Mouse (Mus musculus) hindbrain, embryonic 14.5 days (tissue): ENCODE data around the gene Cdcp2. TPM values are rescaled to one million over a fixed set of nuclear protein-coding genes. Genes with fewer than 3 reads are reported as not detected.

ENCODE experiments used
- ATAC-seq: fragments of 200-750 bp; cut with Nextera tagmentation; 2 replicates; pipeline ENCODE4 v1.8.0; 2017; ENCODE audit warnings: moderate number of reproducible peaks, mild to moderate bottlenecking, moderate TSS enrichment, moderate library complexity; ENCODE audit not compliant: low FRiP score
- DNase-seq: peaks from one replicate; pipeline ENCODE4 v3.0.0-alpha.2; 2015; ENCODE audit warnings: low spot score
- H3K27ac ChIP-seq: fragments of 300-500 bp; sonication (generic); 2 replicates; pipeline ENCODE4 v1.5.1; 2014; ENCODE audit warnings: mild to moderate bottlenecking, moderate library complexity
- H3K27me3 ChIP-seq: fragments of 300-500 bp; sonication (generic); 2 replicates; pipeline ENCODE4 v1.6.1; 2014; ENCODE audit warnings: mild to moderate bottlenecking, low read length, mixed read lengths; ENCODE audit not compliant: control insufficient read depth, insufficient read depth
- H3K36me3 ChIP-seq: fragments of 300-500 bp; sonication (generic); replicated peaks from 2 replicates; pipeline ENCODE4 v1.6.1; 2014; ENCODE audit not compliant: control insufficient read depth, insufficient read depth
- H3K4me1 ChIP-seq: fragments of 300-500 bp; sonication (generic); replicated peaks from 2 replicates; pipeline ENCODE4 v1.6.1; 2014; ENCODE audit warnings: antibody characterized with exemption, low read length, mixed read lengths; ENCODE audit not compliant: control insufficient read depth, insufficient read depth
- H3K4me2 ChIP-seq: fragments of 300-500 bp; sonication (generic); replicated peaks from 2 replicates; pipeline ENCODE4 v1.6.1; 2014; ENCODE audit warnings: mild to moderate bottlenecking, moderate library complexity
- H3K4me3 ChIP-seq: fragments of 300-500 bp; sonication (generic); replicated peaks from 2 replicates; pipeline ENCODE4 v1.5.1; 2014; ENCODE audit warnings: mild to moderate bottlenecking, low read length
- H3K9ac ChIP-seq: fragments of 300-500 bp; sonication (generic); 2 replicates; pipeline ENCODE4 v1.6.1; 2014
- H3K9me3 ChIP-seq: fragments of 300-500 bp; sonication (generic); 2 replicates; pipeline ENCODE4 v1.6.1; 2016; ENCODE audit warnings: low read length; ENCODE audit not compliant: control insufficient read depth
- WGBS: fragments of 180-500 bp; shearing (Covaris S2); extraction: QIAGEN DNeasy Blood & Tissue Kit; methylation state at CpG from one replicate; pipeline ENCODE4 v1.1.7; 2014; 5-methylcytosine and 5-hydroxymethylcytosine counted together
- polyA plus RNA-seq: library from polyadenylated mRNA; unstranded; fragments of >200 nt; fragmentation: Nextera tagmentation; extraction: Ambion mirVana; gene quantifications from 2 replicates; pipeline ENCODE4 v1.2.1, GENCODE M21; 2014

Gene Cdcp2
- polyA plus RNA-seq, result not detected in 2 replicates

GRCm38 (mm10) chr4:107096841-107097373 is at the start of gene Cdcp2:
Gene Cdcp2 (plus strand): TSS chr4:107096891.
- Histone ChIP-seq H3K27ac (no peak within 1 kb of the TSS), H3K27me3 (no peaks in the 10 kb centered on the region), H3K4me3 (no peak within 1 kb of the TSS), H3K4me2 (no peak within 1 kb of the TSS), H3K36me3 (no peaks in the 10 kb centered on the region), H3K9ac (no peak within 1 kb of the TSS), H3K4me1 (peaks cover 22% of the 10 kb centered on the region), H3K9me3 (no peaks in the 10 kb centered on the region)
- WGBS, result 20% methylated on average over 16 of the region's 16 CpGs
- DNase-seq, result no peak
- ATAC-seq, result no peak

GRCm38 (mm10) chr4:107047806-107048205 is 48.9 kb upstream of the Cdcp2 start:
- Histone ChIP-seq H3K4me1 (no peaks in the 10 kb centered on the region), H3K27ac (no peak overlapping the region), H3K4me3 (no peak overlapping the region), H3K36me3 (peaks cover 65% of the 10 kb centered on the region), H3K27me3 (no peaks in the 10 kb centered on the region), H3K9me3 (no peaks in the 10 kb centered on the region), H3K4me2 (no peak overlapping the region), H3K9ac (no peak overlapping the region)
- DNase-seq (no peak), ATAC-seq (no peak)
- WGBS, result 91% methylated on average over 5 of the region's 5 CpGs

GRCm38 (mm10) chr4:107048568-107049162 is 48.0 kb upstream of the Cdcp2 start:
- H3K27ac ChIP-seq, result no peak overlapping the region
- ATAC-seq (no peak), DNase-seq (no peak)
- no peak overlapping the region for H3K4me3 ChIP-seq
- 77% methylated on average over 11 of the region's 11 CpGs for WGBS
- H3K4me1 ChIP-seq, result no peaks in the 10 kb centered on the region
- H3K36me3 ChIP-seq, result peaks cover 59% of the 10 kb centered on the region
- no peak overlapping the region for H3K4me2 ChIP-seq
- H3K9ac ChIP-seq, result no peak overlapping the region
- no peaks in the 10 kb centered on the region for H3K9me3 ChIP-seq
- no peaks in the 10 kb centered on the region for H3K27me3 ChIP-seq

- no peak overlapping the region for H3K4me2 ChIP-seq
- H3K4me1 ChIP-seq, result no peaks in the 10 kb centered on the region
- H3K36me3 ChIP-seq, result peaks cover 32% of the 10 kb centered on the region
- H3K9ac ChIP-seq, result no peak overlapping the region
- DNase-seq (no peak), ATAC-seq (no peak)
- no peak overlapping the region for H3K4me3 ChIP-seq
- 62% methylated on average over 4 of the region's 4 CpGs for WGBS
- H3K9me3 ChIP-seq, result no peaks in the 10 kb centered on the region
- no peaks in the 10 kb centered on the region for H3K27me3 ChIP-seq
- H3K27ac ChIP-seq, result no peak overlapping the region
These were observed 44.8 kb upstream of the Cdcp2 start for GRCm38 (mm10) chr4:107051889-107052288.

- H3K36me3 ChIP-seq, result peaks cover 32% of the 10 kb centered on the region
- no peak for DNase-seq
- no peaks in the 10 kb centered on the region for H3K9me3 ChIP-seq
- no peak overlapping the region for H3K4me2 ChIP-seq
- H3K4me3 ChIP-seq, result no peak overlapping the region
- H3K27me3 ChIP-seq, result no peaks in the 10 kb centered on the region
- H3K9ac ChIP-seq, result no peak overlapping the region
- WGBS, result 50% methylated on average over 5 of the region's 5 CpGs
- no peaks in the 10 kb centered on the region for H3K4me1 ChIP-seq
- ATAC-seq, result no peak
- no peak overlapping the region for H3K27ac ChIP-seq
These were observed 43.6 kb upstream of the Cdcp2 start for GRCm38 (mm10) chr4:107052962-107053553.

GRCm38 (mm10) chr4:107056088-107056487 is 40.6 kb upstream of the Cdcp2 start:
- Histone ChIP-seq H3K9ac (no peak overlapping the region), H3K36me3 (peaks cover 38% of the 10 kb centered on the region), H3K9me3 (no peaks in the 10 kb centered on the region), H3K4me2 (no peak overlapping the region), H3K4me1 (no peaks in the 10 kb centered on the region), H3K4me3 (no peak overlapping the region), H3K27me3 (no peaks in the 10 kb centered on the region), H3K27ac (no peak overlapping the region)
- DNase-seq (no peak), ATAC-seq (no peak)
- 79% methylated on average over 3 of the region's 3 CpGs for WGBS

DNA sequence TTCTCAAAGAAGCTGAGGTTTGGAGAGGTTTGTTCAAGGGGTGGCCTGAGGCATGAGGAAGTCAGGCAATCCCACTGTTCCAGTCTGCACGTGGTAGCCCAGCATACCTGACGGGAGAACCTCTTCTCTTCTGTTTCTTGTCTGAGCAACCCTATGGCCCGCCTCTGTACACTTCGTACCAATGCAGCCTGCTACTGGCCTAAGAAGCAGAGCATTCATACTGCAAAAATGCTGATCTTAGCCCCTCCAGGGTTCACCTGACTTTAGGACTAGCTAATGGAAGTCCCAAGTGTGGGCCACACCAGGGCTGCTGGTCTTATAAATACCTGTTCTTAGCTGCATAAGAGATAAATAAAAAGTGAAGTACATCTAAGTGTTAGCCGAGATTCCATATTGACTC is 38.3 kb upstream of the Cdcp2 start:
- WGBS, result 95% methylated on average over 5 of the region's 5 CpGs
- Histone ChIP-seq H3K9ac (no peak overlapping the region), H3K9me3 (no peaks in the 10 kb centered on the region), H3K36me3 (peaks cover 60% of the 10 kb centered on the region), H3K27me3 (no peaks in the 10 kb centered on the region), H3K4me3 (no peak overlapping the region), H3K4me2 (no peak overlapping the region), H3K4me1 (no peaks in the 10 kb centered on the region), H3K27ac (no peak overlapping the region)
- DNase-seq (no peak), ATAC-seq (no peak)

- no peak overlapping the region for H3K4me3 ChIP-seq
- H3K36me3 ChIP-seq, result peaks cover 65% of the 10 kb centered on the region
- ATAC-seq (no peak), DNase-seq (no peak)
- H3K27me3 ChIP-seq, result no peaks in the 10 kb centered on the region
- no peaks in the 10 kb centered on the region for H3K4me1 ChIP-seq
- whole genome bisulfite sequencing, result 87% methylated on average over 6 of the region's 6 CpGs
- H3K9me3 ChIP-seq, result no peaks in the 10 kb centered on the region
- H3K9ac ChIP-seq, result no peak overlapping the region
- H3K4me2 ChIP-seq, result no peak overlapping the region
- no peak overlapping the region for H3K27ac ChIP-seq
These were observed 37.9 kb upstream of the Cdcp2 start for GRCm38 (mm10) chr4:107058781-107059180.

GRCm38 (mm10) chr4:107061560-107061959 is 35.1 kb upstream of the Cdcp2 start:
- no peak overlapping the region for H3K27ac ChIP-seq
- H3K4me2 ChIP-seq, result no peak overlapping the region
- no peaks in the 10 kb centered on the region for H3K27me3 ChIP-seq
- H3K4me1 ChIP-seq, result peaks cover 9% of the 10 kb centered on the region
- H3K36me3 ChIP-seq, result peaks cover 73% of the 10 kb centered on the region
- 92% methylated on average over 4 of the region's 4 CpGs for WGBS
- no peaks in the 10 kb centered on the region for H3K9me3 ChIP-seq
- H3K9ac ChIP-seq, result no peak overlapping the region
- ATAC-seq (no peak), DNase-seq (no peak)
- no peak overlapping the region for H3K4me3 ChIP-seq
